Mouse (Mus musculus): Measurements from ENCODE around the gene Ppp1r14b.
A peak's percentile ranks its signal among the peaks of the same experiment; 100 is the strongest.

The Ppp1r14b gene

GRCm38 (mm10) chr19:6942764-6943163 lies 32.0 kb upstream of the Ppp1r14b start:
- DNase-seq (ENCODE audit: low read depth, low spot score) = no peak

GRCm38 (mm10) chr19:6943709-6944108 lies 31.1 kb upstream of the Ppp1r14b start:
- no peak for DNase-seq (ENCODE audit: low read depth, low spot score)

- DNase-seq (ENCODE audit: low read depth, low spot score) = no peak
Measured at GRCm38 (mm10) chr19:6947742-6948141, 27.0 kb upstream of the Ppp1r14b start.

DNA sequence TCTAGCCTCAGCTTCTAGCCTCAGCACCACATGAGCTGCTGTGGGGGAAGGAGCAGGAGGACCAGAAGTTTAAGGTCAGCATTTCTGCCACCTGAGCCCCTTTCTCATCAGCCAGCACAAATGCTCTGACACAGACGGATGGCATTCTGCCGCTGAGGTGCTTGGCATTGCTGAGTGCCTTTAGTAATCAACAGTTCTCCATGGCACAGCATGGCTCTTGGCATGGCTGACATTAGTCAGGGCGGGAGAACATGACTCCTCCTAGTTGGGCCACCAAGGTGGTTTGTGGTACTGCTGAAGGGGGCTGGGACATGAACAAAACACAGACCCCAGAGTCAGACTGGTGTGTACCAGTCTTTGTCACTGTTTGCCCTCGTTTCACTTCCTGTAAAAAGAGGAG lies 26.6 kb upstream of the Ppp1r14b start:
- no peak for DNase-seq (ENCODE audit: low read depth, low spot score)

DNA sequence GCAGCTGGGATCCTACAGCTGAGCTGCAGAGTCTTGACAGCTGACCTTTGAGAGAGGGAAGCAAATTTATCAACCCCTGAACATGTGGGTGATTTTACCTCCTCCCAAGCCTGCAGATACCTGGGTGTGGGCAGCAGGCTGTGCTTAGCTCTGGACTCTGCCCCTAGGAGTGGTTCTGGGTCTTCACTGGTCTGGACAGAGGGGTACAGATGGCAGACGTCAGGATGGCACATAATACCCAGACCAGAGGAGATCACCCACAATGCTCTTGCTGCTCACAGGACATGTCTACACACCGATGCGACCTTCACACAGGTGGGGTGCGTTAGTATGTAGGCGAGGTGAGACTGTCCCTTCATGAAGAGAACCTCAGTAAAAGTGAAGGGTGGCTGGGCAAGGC lies 25.2 kb upstream of the Ppp1r14b start:
- no peak for DNase-seq (ENCODE audit: low read depth, low spot score)

- no peak for DNase-seq (ENCODE audit: low read depth, low spot score)
Measured at GRCm38 (mm10) chr19:6949951-6950350, 24.8 kb upstream of the Ppp1r14b start.

- peak; percentile 76 for DNase-seq (ENCODE audit: low read depth, low spot score)
Measured at GRCm38 (mm10) chr19:6950613-6951153, 24.1 kb upstream of the Ppp1r14b start.

DNA sequence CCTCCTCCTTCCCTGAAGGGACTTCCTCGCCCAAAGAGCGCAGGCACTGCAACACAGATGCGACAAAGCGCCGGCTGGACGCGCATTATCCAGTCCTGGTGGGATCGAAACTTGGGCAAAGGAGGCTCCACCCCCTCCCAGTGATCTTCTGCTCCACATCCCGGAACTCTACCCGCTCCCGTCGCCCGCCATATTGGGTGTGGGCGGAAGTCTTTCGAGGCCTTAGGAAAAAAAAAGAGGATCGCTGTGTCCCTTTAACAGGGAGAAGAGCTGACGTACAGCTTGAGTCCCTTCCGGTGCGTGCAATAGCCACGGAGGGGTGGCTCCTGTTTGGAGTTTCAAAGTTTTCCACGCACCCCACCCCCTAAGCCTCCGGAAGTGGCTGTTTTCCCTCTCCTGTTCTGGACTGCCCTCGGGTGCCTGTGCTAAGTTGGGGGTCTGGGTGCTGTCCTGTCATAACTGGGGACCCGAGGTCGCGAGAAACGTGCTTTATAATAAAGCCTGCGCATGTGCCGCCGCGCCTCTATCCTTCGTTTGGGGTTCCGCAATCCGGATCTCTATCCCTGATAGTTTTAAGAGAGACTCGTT lies 23.3 kb upstream of the Ppp1r14b start:
- DNase-seq (ENCODE audit: low read depth, low spot score) = peak; percentile 95

GRCm38 (mm10) chr19:6951994-6952711 lies 22.6 kb upstream of the Ppp1r14b start:
- no peak for DNase-seq (ENCODE audit: low read depth, low spot score)

DNA sequence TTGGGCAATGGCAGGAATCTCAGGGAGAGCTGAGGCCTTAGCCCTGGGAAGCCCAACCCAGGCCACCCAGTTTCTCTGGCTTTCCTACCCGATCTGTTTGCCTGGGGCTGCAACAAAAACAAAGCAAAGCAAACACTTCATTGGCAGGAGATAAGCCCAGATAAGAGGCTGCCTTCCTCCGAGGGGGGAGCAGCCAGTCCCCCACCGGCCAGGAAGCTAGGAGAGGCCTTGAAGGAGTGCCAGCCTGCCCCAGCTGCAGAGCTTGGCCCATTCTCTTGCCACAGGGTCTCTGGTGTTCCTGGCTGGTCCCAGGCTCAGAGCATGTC lies 22.1 kb upstream of the Ppp1r14b start:
- DNase-seq (ENCODE audit: low read depth, low spot score) = no peak

DNA sequence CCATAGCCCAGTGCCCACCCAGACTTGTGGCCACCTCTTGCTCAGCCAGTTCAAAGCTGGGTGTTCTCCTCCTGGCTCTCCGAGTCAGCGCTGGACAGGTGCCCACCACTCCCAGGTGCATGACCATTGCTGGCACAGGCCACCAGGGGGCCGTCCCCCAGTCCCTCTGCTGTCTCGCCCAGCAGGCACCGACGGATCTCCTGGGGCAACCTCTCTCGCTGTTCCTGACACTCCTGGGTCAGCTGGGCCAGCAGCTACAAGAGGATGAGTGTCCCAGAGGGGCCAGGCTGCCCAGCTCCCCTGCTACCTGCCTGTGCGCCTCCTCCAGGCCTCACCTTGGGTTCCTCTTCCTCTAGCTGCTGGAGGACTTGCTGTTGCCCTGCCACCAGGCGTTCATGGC lies 20.7 kb upstream of the Ppp1r14b start:
- no peak for DNase-seq (ENCODE audit: low read depth, low spot score)

GRCm38 (mm10) chr19:6955424-6955823 lies 19.3 kb upstream of the Ppp1r14b start:
- no peak for DNase-seq (ENCODE audit: low read depth, low spot score)

- DNase-seq (ENCODE audit: low read depth, low spot score) = no peak
Measured at GRCm38 (mm10) chr19:6956461-6956860, 18.3 kb upstream of the Ppp1r14b start.

- DNase-seq (ENCODE audit: low read depth, low spot score) = no peak
Measured at GRCm38 (mm10) chr19:6968491-6969271, 6.1 kb upstream of the Ppp1r14b start.

DNA sequence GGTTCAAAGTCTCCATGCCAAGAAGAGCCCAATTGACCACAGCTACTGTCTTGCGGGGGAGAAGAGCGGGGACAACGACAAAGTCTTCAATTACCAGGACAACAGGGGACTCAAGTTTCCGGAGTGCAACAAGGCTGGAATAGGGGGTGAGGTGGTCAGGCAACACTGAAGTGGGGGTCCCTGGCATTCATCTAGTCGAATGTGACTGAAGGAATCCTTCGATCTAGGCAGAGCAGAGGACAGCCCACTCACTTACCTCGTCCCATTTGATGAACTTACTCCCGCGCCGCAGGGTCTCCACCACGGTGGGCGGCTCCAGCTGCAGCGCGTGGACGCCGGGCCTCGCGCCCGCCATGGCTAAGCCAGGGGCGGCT lies 5.5 kb upstream of the Ppp1r14b start:
- DNase-seq (ENCODE audit: low read depth, low spot score) = no peak

GRCm38 (mm10) chr19:6969665-6970381 lies 4.9 kb upstream of the Ppp1r14b start:
- no peak for DNase-seq (ENCODE audit: low read depth, low spot score)

- DNase-seq (ENCODE audit: low read depth, low spot score) = no peak
Measured at GRCm38 (mm10) chr19:6970460-6971085, 4.2 kb upstream of the Ppp1r14b start.

DNA sequence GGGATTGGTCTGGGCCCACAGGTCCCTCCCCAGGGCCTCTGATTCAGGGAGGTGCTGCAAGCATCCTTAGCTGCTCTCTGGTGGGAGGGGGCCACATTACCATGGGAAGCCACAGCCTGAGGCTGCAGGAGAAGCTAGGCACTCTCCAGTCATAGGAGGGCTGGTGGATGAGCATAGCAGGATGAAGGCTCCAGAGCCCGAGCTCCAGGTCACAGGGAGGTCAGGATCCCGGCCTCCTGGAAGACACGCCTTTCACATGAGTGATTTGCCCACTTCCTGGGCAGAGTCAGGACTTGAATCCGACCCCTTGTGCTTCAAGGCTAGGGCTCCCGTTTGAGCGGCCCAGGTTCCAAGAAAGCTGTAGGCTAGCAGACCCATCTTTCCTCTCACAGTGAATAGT lies 3.1 kb upstream of the Ppp1r14b start:
- DNase-seq (ENCODE audit: low read depth, low spot score) = no peak

DNA sequence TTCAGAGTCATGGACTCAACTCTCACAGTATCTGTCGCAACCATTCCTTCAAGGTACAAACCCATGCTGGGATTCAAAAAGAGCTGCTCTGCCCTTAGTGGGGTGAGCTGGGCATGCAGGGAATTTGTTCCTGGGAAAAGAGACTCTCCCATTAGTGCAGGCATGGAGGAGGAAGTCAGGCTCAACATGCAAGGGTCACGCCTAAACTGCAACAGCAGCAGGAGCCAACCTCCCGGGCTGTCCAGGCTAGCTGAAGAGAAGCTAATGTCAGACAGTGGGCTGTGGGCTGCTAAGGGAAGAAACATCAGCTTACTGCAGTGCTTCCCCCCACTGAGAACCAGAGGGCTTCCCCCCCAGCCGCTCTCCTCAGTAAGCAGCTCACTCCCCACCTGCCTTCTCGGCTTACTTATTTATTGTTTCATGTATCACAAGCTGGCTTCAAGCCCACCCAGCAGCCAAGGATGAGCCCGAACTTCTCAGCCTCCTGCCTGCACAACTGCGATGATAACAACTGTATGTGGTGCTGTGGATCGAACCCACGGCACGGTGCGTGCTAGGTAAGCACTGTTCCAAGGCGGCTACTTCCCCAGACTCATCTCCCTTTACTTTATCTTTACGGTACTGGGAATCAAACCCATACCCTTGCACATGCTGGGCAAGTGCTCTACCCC lies 2.4 kb upstream of the Ppp1r14b start:
- no peak for DNase-seq (ENCODE audit: low read depth, low spot score)

- DNase-seq (ENCODE audit: low read depth, low spot score) = no peak
Measured at GRCm38 (mm10) chr19:6973581-6974190, 1.1 kb upstream of the Ppp1r14b start.

All from telencephalon, adult 2 months (tissue).